ENCODE assay signal across 11 mouse cellular contexts in genomic region chr15:78896149-78896548, GRCm38 (mm10). TPM values are rescaled to one million over a fixed set of nuclear protein-coding genes. Genes with fewer than 3 reads are reported as not detected.
DNase-seq lines count a peak whose midpoint lies in the region; ATAC-seq and TF ChIP-seq lines count a peak whose summit lies in the region.
"Had no signal": no experiment of that assay in that cellular context is flagged by ENCODE, and none has a peak within 500 bp of the region (broad histone marks: within the 10 kb centered on the region; RNA-seq: fewer than 3 reads in every experiment).

No protein-coding gene starts in this region.

- H3K27ac ChIP-seq in kidney, adult 2 months (ENCODE audit: insufficient read depth, low read depth, low read length) = 0 out of 2 replicates have a peak overlapping the region, but pooled peaks have one; percentile 5
- H3K27ac ChIP-seq in liver, embryonic 14.5 days = peak overlapping the region; percentile 73
- H3K27ac ChIP-seq in thymus, adult 2 months (ENCODE audit: control insufficient read depth, insufficient read depth, low read length) = peak overlapping the region; percentile 62; the same call in 1 of the 2 replicates
- H3K27ac ChIP-seq: heart, embryonic 13.5 days; neural tube, embryonic 13.5 days had no signal

- 79% methylated on average over 3 of the region's 3 CpGs for WGBS in kidney, adult 2 months
- 52% methylated on average over 3 of the region's 3 CpGs for WGBS in liver, embryonic 14.5 days (ENCODE audit: insufficient replicate concordance)
- WGBS in thymus, adult 2 months = 11% methylated on average over 3 of the region's 3 CpGs

- peak; percentile 18 for DNase-seq in kidney, adult 2 months
- no peak for DNase-seq in kidney, postnatal 25 days
- DNase-seq in T-cell, adult 2 months (ENCODE audit: low spot score) = peak; percentile 65
- DNase-seq in liver, embryonic 14.5 days (ENCODE audit: low read depth in 3 of 3, low spot score in 3 of 3) = no peak
- DNase-seq in thymus, adult 2 months = peak; percentile 45
- DNase-seq in cerebellum, adult 11-12 months = no peak
- DNase-seq in urinary bladder, postnatal 14 days (ENCODE audit: low spot score) = no peak
- no peak for DNase-seq in retina, embryonic 14.5 days (ENCODE audit: low spot score)
- DNase-seq: embryo, embryonic 11 days had no signal

- peak; percentile 27; the same call in 1 of the 2 replicates for ATAC-seq in liver, embryonic 14.5 days (ENCODE audit: insufficient read depth)

- no peaks in the 10 kb centered on the region for H3K36me3 ChIP-seq in kidney, adult 2 months (ENCODE audit: control insufficient read depth, insufficient read depth, low read length)
- peaks cover 7% of the 10 kb centered on the region; the same call in 1 of the 2 replicates for H3K36me3 ChIP-seq in liver, embryonic 14.5 days (replicated peaks; ENCODE audit: control insufficient read depth, insufficient read depth, low read depth)
- peaks cover 13% of the 10 kb centered on the region; the same call in 1 of the 2 replicates for H3K36me3 ChIP-seq in thymus, adult 2 months (ENCODE audit: control insufficient read depth, insufficient read depth, low read length)

- H3K27me3 ChIP-seq in kidney, adult 2 months (replicated peaks; ENCODE audit: control insufficient read depth, insufficient read depth, low read length) = no peaks in the 10 kb centered on the region
- H3K27me3 ChIP-seq in liver, embryonic 14.5 days (ENCODE audit: control insufficient read depth, insufficient read depth, low read length) = no peaks in the 10 kb centered on the region
- H3K27me3 ChIP-seq in thymus, adult 2 months (ENCODE audit: control insufficient read depth, insufficient read depth, low read length) = no peaks in the 10 kb centered on the region
- H3K27me3 ChIP-seq: heart, embryonic 13.5 days had no signal

- no peak overlapping the region for H3K4me3 ChIP-seq in kidney, adult 2 months (ENCODE audit: insufficient read depth, low read depth, low read length)
- H3K4me3 ChIP-seq in liver, embryonic 14.5 days (ENCODE audit: insufficient read depth in 1 of 2, low read depth in 2 of 2, low read length in 2 of 2) = no peak overlapping the region; a peak in 1 of 4 replicates
- no peak overlapping the region for H3K4me3 ChIP-seq in thymus, adult 2 months (ENCODE audit: control insufficient read depth, insufficient read depth, low read length)
- H3K4me3 ChIP-seq: heart, embryonic 13.5 days; neural tube, embryonic 13.5 days had no signal

- H3K4me2 ChIP-seq in liver, embryonic 14.5 days (ENCODE audit: low read depth) = peak overlapping the region; percentile 94
- H3K4me2 ChIP-seq: heart, embryonic 13.5 days; neural tube, embryonic 13.5 days had no signal

- TF ChIP-seq POLR2A in kidney, adult 2 months (IDR thresholded peaks at IDR 0.05; ENCODE audit: low read depth, low read length) = no peak
- TF ChIP-seq POLR2A in thymus, adult 2 months (IDR thresholded peaks at IDR 0.05; ENCODE audit: control insufficient read depth, extremely low read depth, insufficient read depth, low read length, poor library complexity) = no peak

- H3K4me1 ChIP-seq in kidney, adult 2 months (ENCODE audit: control insufficient read depth, insufficient read depth, low read length) = no peaks in the 10 kb centered on the region
- H3K4me1 ChIP-seq in liver, embryonic 14.5 days (replicated peaks; ENCODE audit: control insufficient read depth in 2 of 2, insufficient read depth in 2 of 2, low read length in 1 of 2) = peaks cover 54 to 70% of the 10 kb centered on the region in 2 experiments
- peaks cover 67% of the 10 kb centered on the region for H3K4me1 ChIP-seq in thymus, adult 2 months (replicated peaks; ENCODE audit: control insufficient read depth, insufficient read depth, low read length)

- no peaks in the 10 kb centered on the region for H3K9me3 ChIP-seq in liver, embryonic 14.5 days (ENCODE audit: control insufficient read depth, low read length)
- H3K9me3 ChIP-seq: heart, embryonic 13.5 days; neural tube, embryonic 13.5 days had no signal

- TF ChIP-seq CTCF in kidney, adult 2 months (conservative IDR thresholded peaks at IDR 0.05; ENCODE audit: insufficient read depth, insufficient read length, low read depth, low read length) = no peak
- no peak for TF ChIP-seq CTCF in liver, embryonic 14.5 days (IDR thresholded peaks at IDR 0.05; ENCODE audit: low read depth)
- TF ChIP-seq CTCF in thymus, adult 2 months (IDR thresholded peaks at IDR 0.05; ENCODE audit: borderline replicate concordance, control insufficient read depth, extremely low read depth, insufficient read depth, low read length, poor library complexity) = no peak

- H3K9ac ChIP-seq in liver, embryonic 14.5 days (replicated peaks) = peak overlapping the region; percentile 44
- H3K9ac ChIP-seq: heart, embryonic 13.5 days; neural tube, embryonic 13.5 days had no signal

- no peak for TF ChIP-seq EP300 in liver, embryonic 14.5 days (IDR thresholded peaks at IDR 0.05; ENCODE audit: low read depth)

RNA-seq across cellular contexts. Expression of gene Gm49510, which starts 3.3 kb away (rescaled TPM):
- polyA plus RNA-seq in kidney, adult 2 months (2012; rRNA removed) = 0.03 TPM in 1 of 2 replicates, not detected in the other
- 0.03 and 0.17 TPM in 2 replicates for polyA plus RNA-seq in liver, embryonic 14.5 days (2012; rRNA removed)
- 0.10 and 0.13 TPM in 2 replicates for polyA plus RNA-seq in liver, embryonic 14.5 days (2014; fragmentation: Nextera tagmentation; extraction: Ambion mirVana)
- 0.08 and 0.14 TPM in 2 replicates for polyA plus RNA-seq in thymus, adult 2 months (2012; rRNA removed)
- polyA plus RNA-seq: neural tube, embryonic 13.5 days had no signal

RNA-seq across cellular contexts. Expression of gene Sh3bp1, which starts 3.4 kb away (rescaled TPM):
- 26.2 and 30.0 TPM in 2 replicates for polyA plus RNA-seq in kidney, adult 2 months (2012; rRNA removed)
- 22.2 and 23.2 TPM in 2 replicates for polyA plus RNA-seq in liver, embryonic 14.5 days (2012; rRNA removed)
- polyA plus RNA-seq in liver, embryonic 14.5 days (2014; fragmentation: Nextera tagmentation; extraction: Ambion mirVana) = 13.3 and 15.3 TPM in 2 replicates
- 371 and 412 TPM in 2 replicates for polyA plus RNA-seq in thymus, adult 2 months (2012; rRNA removed)

RNA-seq across cellular contexts. Expression of gene Pdxp, which starts 17.6 kb away (rescaled TPM):
- 1.7 and 1.9 TPM in 2 replicates for polyA plus RNA-seq in kidney, adult 2 months (2012; rRNA removed)
- polyA plus RNA-seq in liver, embryonic 14.5 days (2012; rRNA removed) = 9.3 and 9.7 TPM in 2 replicates
- 6.4 and 7.8 TPM in 2 replicates for polyA plus RNA-seq in liver, embryonic 14.5 days (2014; fragmentation: Nextera tagmentation; extraction: Ambion mirVana)
- polyA plus RNA-seq in thymus, adult 2 months (2012; rRNA removed) = 72.0 and 94.8 TPM in 2 replicates

RNA-seq across cellular contexts. Expression of gene Gga1, which starts 19.2 kb away (rescaled TPM):
- 56.5 and 68.1 TPM in 2 replicates for polyA plus RNA-seq in kidney, adult 2 months (2012; rRNA removed)
- polyA plus RNA-seq in liver, embryonic 14.5 days (2012; rRNA removed) = 16.6 and 19.1 TPM in 2 replicates
- 13.6 and 15.6 TPM in 2 replicates for polyA plus RNA-seq in liver, embryonic 14.5 days (2014; fragmentation: Nextera tagmentation; extraction: Ambion mirVana)
- 137 and 155 TPM in 2 replicates for polyA plus RNA-seq in thymus, adult 2 months (2012; rRNA removed)

RNA-seq across cellular contexts. Expression of gene Lgals1, which starts 30.4 kb away (rescaled TPM):
- 310 and 318 TPM in 2 replicates for polyA plus RNA-seq in kidney, adult 2 months (2012; rRNA removed)
- polyA plus RNA-seq in liver, embryonic 14.5 days (2012; rRNA removed) = 447 and 459 TPM in 2 replicates
- 641 and 675 TPM in 2 replicates for polyA plus RNA-seq in liver, embryonic 14.5 days (2014; fragmentation: Nextera tagmentation; extraction: Ambion mirVana)
- 359 and 428 TPM in 2 replicates for polyA plus RNA-seq in thymus, adult 2 months (2012; rRNA removed)

Comparison
In these comparisons a context has a peak if more than half of its experiments do, and no peak if none do; other contexts are left out.
1. DNase-seq: peak in kidney, adult 2 months (single experiment), T-cell, adult 2 months (single experiment) and thymus, adult 2 months (single experiment); none in kidney, postnatal 25 days (0 of 2), liver, embryonic 14.5 days (0 of 3), cerebellum, adult 11-12 months (single experiment), urinary bladder, postnatal 14 days (single experiment) and retina, embryonic 14.5 days (single experiment).
2. H3K27ac ChIP-seq: peak in every context shown above with its lines; median percentile 73 in liver, embryonic 14.5 days; 62 in thymus, adult 2 months; 5 in kidney, adult 2 months.
3. RNA of gene Sh3bp1, which starts 3.4 kb away (polyA plus RNA-seq): 371 to 412 TPM in thymus, adult 2 months; 26.2 to 30.0 TPM in kidney, adult 2 months and 13.3 to 23.2 TPM in liver, embryonic 14.5 days; every median in the first group is over 10 times any median in the second.